Mouse (Mus musculus) spleen, adult 2 months (tissue): ENCODE data around the gene Cfap74.

Source experiments
- CTCF ChIP-seq: fragments of 200-500 bp; IDR thresholded peaks from 2 replicates; pipeline ENCODE4 v1.5.1; 2011; ENCODE audit warnings: mild to moderate bottlenecking, inconsistent platforms; ENCODE audit not compliant: insufficient read depth, insufficient read length, insufficient replicate concordance; ENCODE audit errors: extremely low read depth
- POLR2A ChIP-seq: fragments of 200-500 bp; IDR thresholded peaks from 2 replicates; pipeline ENCODE4 v1.6.1; 2011; ENCODE audit warnings: low read depth, low read length, inconsistent platforms

GRCm38 (mm10) chr4:155433993-155434392 lies 25.0 kb downstream of the Cfap74 start:
- TF ChIP-seq CTCF (no peak), POLR2A (no peak)
